Mouse (Mus musculus) lung, adult 18-20 months (tissue): ENCODE measurements at regions not wholly inside any gene's neighbourhood (a gene's known extent, or its start where the extent isn't known, plus 50 kb on each side); places are given as distances from the start of the nearest gene placed in this dataset.
"Not testable (repeated sequence)": the region's sequence is repeated elsewhere in the genome, so short reads cannot be mapped to it uniquely, and the experiment has no call there.

ENCODE experiments used
- DNase-seq, 2 experiments: peaks; one replicate each; pipeline ENCODE4 v3.0.0; 2022; ENCODE audit warnings: mixed read lengths in 2 of 2

- DNase-seq, result no peak
Measured at GRCm38 (mm10) chr7:118320307-118320706, 76.8 kb upstream of the Smg1 start.

GRCm38 (mm10) chr7:118318432-118319135 lies 75.1 kb upstream of the Smg1 start:
- no peak for DNase-seq

GRCm38 (mm10) chr7:118314886-118315285 lies 71.4 kb upstream of the Smg1 start:
- not testable (repeated sequence) for DNase-seq

- no peak for DNase-seq
Measured at GRCm38 (mm10) chr7:118314228-118314658, 70.8 kb upstream of the Smg1 start.

GRCm38 (mm10) chr7:118313818-118314217 lies 70.3 kb upstream of the Smg1 start:
- DNase-seq, result no peak

- DNase-seq, result no peak
Measured at GRCm38 (mm10) chr7:118309733-118310132, 66.3 kb upstream of the Smg1 start.

DNA sequence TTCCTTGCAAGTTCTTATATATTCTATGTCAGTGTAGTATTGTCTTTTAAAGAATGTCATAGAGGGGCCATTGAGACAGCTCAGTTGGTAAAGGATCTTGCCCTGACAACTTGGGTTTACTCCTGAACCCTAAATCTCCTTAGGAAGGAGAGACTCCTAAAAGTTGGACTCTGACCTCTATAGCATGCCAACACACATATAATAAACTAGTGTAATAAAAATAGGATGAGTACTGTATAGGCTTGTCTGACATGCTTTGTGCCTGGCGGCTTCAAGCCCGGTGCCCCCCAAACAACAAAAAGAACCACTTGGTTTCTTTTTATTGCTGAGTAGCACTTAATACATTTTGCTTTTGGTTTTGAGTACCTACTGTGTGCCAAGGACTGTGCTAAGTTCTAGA lies 65.4 kb upstream of the Smg1 start:
- no peak for DNase-seq

DNA sequence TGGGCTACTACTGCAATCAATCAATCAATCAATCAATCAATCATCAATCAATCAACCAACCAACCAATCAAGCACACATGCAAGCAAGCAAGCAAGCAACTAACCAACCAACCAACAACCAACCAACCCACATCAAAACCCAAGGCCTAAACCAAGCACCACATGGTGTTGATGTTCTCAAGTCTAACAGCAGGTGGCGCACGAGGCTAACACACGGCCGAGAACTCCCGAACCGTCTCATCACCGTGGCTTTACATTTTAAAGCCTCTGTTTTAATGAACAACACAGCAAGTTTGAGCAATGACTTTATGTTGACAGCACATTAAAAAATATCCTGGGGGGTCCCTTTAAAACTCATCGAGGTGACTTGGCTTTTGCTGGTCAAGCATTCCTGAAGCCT lies 61.3 kb upstream of the Smg1 start:
- DNase-seq, result peak; percentile 66 to 67

DNA sequence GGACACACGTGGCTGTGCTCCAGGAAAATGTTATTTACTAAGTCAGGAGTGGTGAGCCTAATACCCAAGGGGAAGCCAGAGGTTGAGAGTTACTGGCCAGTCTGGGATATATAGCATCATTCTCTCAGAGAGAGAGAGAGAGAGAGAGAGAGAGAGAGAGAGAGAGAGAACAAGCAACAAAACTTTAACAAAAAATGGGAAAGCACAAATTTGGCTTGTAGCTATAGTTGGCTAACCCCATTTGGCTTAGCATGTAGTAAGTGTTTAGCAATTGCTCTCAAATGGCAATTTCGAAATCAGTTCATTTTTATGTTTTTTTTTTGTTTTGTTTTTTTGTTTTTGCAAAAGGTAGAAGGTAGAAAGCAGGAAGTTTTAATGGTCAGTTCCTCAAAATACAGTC lies 60.9 kb upstream of the Smg1 start:
- no peak for DNase-seq

GRCm38 (mm10) chr7:118303921-118304320 lies 60.5 kb upstream of the Smg1 start:
- DNase-seq, result no peak

- peak in 1 of 2 experiments; percentile 34 for DNase-seq
Measured at GRCm38 (mm10) chr7:118300678-118301342, 57.3 kb upstream of the Smg1 start.

GRCm38 (mm10) chr7:118297613-118298012 lies 54.1 kb upstream of the Smg1 start:
- peak; percentile 70 to 76 for DNase-seq

- no peak for DNase-seq
Measured at GRCm38 (mm10) chr7:118296856-118297518, 53.5 kb upstream of the Smg1 start.

DNA sequence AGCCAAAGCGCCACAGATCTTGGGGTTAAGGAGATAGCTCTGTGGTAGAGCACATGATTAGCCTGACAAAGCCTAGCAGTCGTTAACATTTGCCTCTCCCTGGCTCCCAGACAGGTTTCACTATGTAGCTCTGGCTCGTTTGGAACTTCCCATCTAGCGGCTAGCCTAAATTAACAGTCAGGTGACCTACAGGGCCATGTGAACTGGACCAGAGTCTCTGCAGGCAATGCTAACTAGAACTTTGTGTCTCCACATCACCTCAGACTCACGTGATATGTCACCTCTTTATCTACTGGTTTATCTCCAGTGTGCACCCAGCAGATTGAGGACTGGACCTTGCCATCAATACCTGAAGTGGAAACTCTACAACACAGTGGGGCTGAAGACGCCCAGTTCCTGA lies 52.4 kb upstream of the Smg1 start:
- DNase-seq, result no peak

DNA sequence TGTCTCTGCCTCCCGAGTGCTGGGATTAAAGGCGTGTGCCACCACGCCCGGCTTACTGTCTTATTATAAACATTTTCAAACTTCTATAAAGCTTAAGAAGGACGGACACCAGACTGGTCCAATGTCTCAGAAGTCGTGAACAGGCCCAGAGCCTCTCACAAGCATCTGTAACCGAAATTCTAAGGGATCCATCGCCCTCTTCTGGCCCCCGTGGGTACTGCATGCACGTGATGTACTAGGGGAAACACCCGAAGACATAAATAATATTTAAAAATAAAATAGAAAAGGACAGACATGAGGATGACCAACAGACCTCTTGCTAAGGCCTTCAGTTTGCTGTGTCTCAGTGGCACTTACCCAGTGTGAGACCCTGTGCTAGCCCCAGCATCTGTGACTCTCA lies 51.8 kb upstream of the Smg1 start:
- peak in 1 of 2 experiments; percentile 24 for DNase-seq

GRCm38 (mm10) chr7:118294637-118295036 lies 51.2 kb upstream of the Smg1 start:
- peak in 1 of 2 experiments; percentile 15 for DNase-seq
